Mouse (Mus musculus) kidney, embryonic 14.5 days (tissue): Measurements from ENCODE around the gene Suds3. TPM values are rescaled to one million over a fixed set of nuclear protein-coding genes. Genes with fewer than 3 reads are reported as not detected.

Experiments used
- ATAC-seq: fragments of 200-750 bp; cut with Nextera tagmentation; 2 replicates; pipeline ENCODE4 v1.8.0; 2017; ENCODE audit warnings: moderate number of reproducible peaks, mild to moderate bottlenecking, moderate TSS enrichment, moderate library complexity; ENCODE audit not compliant: low FRiP score, low TSS enrichment
- H3K27ac ChIP-seq: fragments of 300-500 bp; sonication (generic); 2 replicates; pipeline ENCODE4 v1.5.1; 2014; ENCODE audit warnings: low read depth, mild to moderate bottlenecking, low read length, moderate library complexity, mixed read lengths
- H3K27me3 ChIP-seq: fragments of 300-500 bp; sonication (generic); 2 replicates; pipeline ENCODE4 v1.6.1; 2014; ENCODE audit warnings: mild to moderate bottlenecking, low read length; ENCODE audit not compliant: control insufficient read depth, insufficient read depth
- H3K36me3 ChIP-seq: fragments of 300-500 bp; sonication (generic); 2 replicates; pipeline ENCODE4 v1.6.1; 2014; ENCODE audit warnings: low read length, mixed read lengths; ENCODE audit not compliant: control insufficient read depth, insufficient read depth
- H3K4me1 ChIP-seq: fragments of 300-500 bp; sonication (generic); 2 replicates; pipeline ENCODE4 v1.6.1; 2014; ENCODE audit warnings: low read length, mixed read lengths; ENCODE audit not compliant: control insufficient read depth, insufficient read depth
- H3K4me2 ChIP-seq: fragments of 300-500 bp; sonication (generic); replicated peaks from 2 replicates; pipeline ENCODE4 v1.6.1; 2014; ENCODE audit warnings: low read depth, mild to moderate bottlenecking, low read length
- H3K4me3 ChIP-seq: fragments of 300-500 bp; sonication (generic); 2 replicates; pipeline ENCODE4 v1.5.1; 2014; ENCODE audit warnings: mild to moderate bottlenecking, low read length
- H3K9ac ChIP-seq: fragments of 300-500 bp; sonication (generic); 2 replicates; pipeline ENCODE4 v1.6.1; 2014; ENCODE audit warnings: low read depth, mild to moderate bottlenecking, low read length, moderate library complexity
- H3K9me3 ChIP-seq: fragments of 300-500 bp; sonication (generic); 2 replicates; pipeline ENCODE4 v1.6.1; 2016; ENCODE audit warnings: low read length; ENCODE audit not compliant: control insufficient read depth
- WGBS: fragments of 180-500 bp; shearing (Covaris S2); extraction: QIAGEN DNeasy Blood & Tissue Kit; methylation state at CpG from one replicate; pipeline ENCODE4 v1.1.7; 2014; 5-methylcytosine and 5-hydroxymethylcytosine counted together
- polyA plus RNA-seq: library from polyadenylated mRNA; unstranded; fragments of >200 nt; fragmentation: Nextera tagmentation; extraction: Ambion mirVana; gene quantifications from 2 replicates; pipeline ENCODE4 v1.2.1, GENCODE M21; 2014

Suds3 gene
- 49.2 and 70.7 TPM in 2 replicates for polyA plus RNA-seq

DNA sequence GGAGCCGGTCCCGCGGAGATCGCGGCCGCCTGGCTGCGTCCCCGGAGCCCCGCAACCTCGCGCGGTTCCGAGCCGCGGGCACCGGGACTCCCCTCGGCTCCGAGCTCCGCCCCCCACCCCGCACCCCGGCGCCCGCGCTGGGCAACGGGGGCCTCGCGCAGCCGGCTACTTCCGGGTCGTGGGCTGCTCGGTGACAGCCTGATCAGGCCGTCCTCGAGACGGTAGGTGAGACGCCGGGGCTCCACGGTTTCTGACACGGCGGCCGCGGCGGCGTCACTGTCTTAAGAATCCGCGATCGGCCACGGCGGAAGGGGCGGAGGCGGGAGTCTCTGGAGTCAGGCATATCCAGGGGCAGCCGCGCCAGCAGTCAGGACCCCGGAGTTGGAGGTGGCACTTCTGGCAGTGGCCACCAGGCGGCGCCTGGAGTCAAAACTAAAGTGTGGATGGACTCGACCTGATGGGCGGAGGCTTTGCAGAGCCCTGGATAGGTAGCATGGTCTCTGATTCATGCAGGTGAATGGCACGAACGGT lies at the start of gene Suds3:
TSS of gene Suds3 (minus strand) at position 278 of the 531 bp plus-strand sequence.
- peaks cover 23% of the 10 kb centered on the region for H3K36me3 ChIP-seq
- ATAC-seq = peak; percentile 74
- under 1% methylated on average over 52 of the region's 59 CpGs for WGBS
- no peaks in the 10 kb centered on the region for H3K27me3 ChIP-seq
- no peaks in the 10 kb centered on the region for H3K9me3 ChIP-seq
- peak within 1 kb of the TSS; percentile 53 for H3K27ac ChIP-seq
- H3K4me3 ChIP-seq = peak within 1 kb of the TSS; percentile 74
- H3K4me1 ChIP-seq = peaks cover 5% of the 10 kb centered on the region
- H3K9ac ChIP-seq = peak within 1 kb of the TSS; percentile 89
- peak within 1 kb of the TSS; percentile 65 for H3K4me2 ChIP-seq

DNA sequence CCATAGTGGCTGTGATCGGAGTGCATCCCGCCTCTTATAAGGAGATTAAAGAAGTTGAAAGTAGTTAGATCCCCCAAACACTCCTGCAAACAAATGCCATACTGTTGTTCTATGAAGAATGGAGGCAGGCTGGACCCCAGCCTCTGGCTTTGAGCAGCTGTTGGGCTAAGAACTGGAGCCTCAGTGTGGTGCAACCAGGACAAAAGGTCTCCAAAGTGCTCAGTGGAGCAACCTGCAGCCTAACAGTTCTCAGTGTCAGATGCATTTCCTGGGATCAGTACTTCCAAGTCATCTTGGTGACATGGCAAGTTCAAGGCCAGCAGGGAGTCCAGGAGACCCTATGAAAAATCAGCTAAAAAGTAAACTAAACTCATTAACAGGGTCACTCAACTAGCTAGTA lies 49.0 kb upstream of the Suds3 start:
- no peak for ATAC-seq
- Histone ChIP-seq H3K36me3 (no peaks in the 10 kb centered on the region; the same call in 1 of the 2 replicates), H3K27ac (no peak overlapping the region), H3K9ac (no peak overlapping the region), H3K4me1 (peaks cover 12% of the 10 kb centered on the region; the same call in 1 of the 2 replicates), H3K4me2 (no peak overlapping the region), H3K4me3 (no peak overlapping the region), H3K9me3 (no peaks in the 10 kb centered on the region), H3K27me3 (no peaks in the 10 kb centered on the region)
- 88% methylated on average over 2 of the region's 2 CpGs for WGBS

- Histone ChIP-seq H3K9ac (no peak overlapping the region), H3K4me3 (no peak overlapping the region), H3K27ac (no peak overlapping the region), H3K4me1 (peaks cover 16% of the 10 kb centered on the region; the same call in 1 of the 2 replicates), H3K27me3 (no peaks in the 10 kb centered on the region), H3K4me2 (no peak overlapping the region), H3K36me3 (no peaks in the 10 kb centered on the region; the same call in 1 of the 2 replicates), H3K9me3 (no peaks in the 10 kb centered on the region)
- no peak for ATAC-seq
- WGBS = 86% methylated on average over 5 of the region's 5 CpGs
Observed at GRCm38 (mm10) chr5:117164516-117164915, 48.6 kb upstream of the Suds3 start.

GRCm38 (mm10) chr5:117163790-117164189 lies 47.9 kb upstream of the Suds3 start:
- WGBS = 92% methylated on average over 13 of the region's 13 CpGs
- Histone ChIP-seq H3K27me3 (no peaks in the 10 kb centered on the region), H3K27ac (no peak overlapping the region), H3K4me1 (peaks cover 22% of the 10 kb centered on the region; the same call in 1 of the 2 replicates), H3K36me3 (no peaks in the 10 kb centered on the region; the same call in 1 of the 2 replicates), H3K9me3 (no peaks in the 10 kb centered on the region), H3K4me3 (no peak overlapping the region), H3K4me2 (no peak overlapping the region), H3K9ac (no peak overlapping the region)
- no peak for ATAC-seq

GRCm38 (mm10) chr5:117160499-117160898 lies 44.6 kb upstream of the Suds3 start:
- no peak overlapping the region for H3K27ac ChIP-seq
- WGBS = 30% methylated on average over 10 of the region's 10 CpGs
- no peak overlapping the region for H3K4me2 ChIP-seq
- H3K36me3 ChIP-seq = no peaks in the 10 kb centered on the region; the same call in 1 of the 2 replicates
- H3K4me1 ChIP-seq = peaks cover 26% of the 10 kb centered on the region; the same call in 1 of the 2 replicates
- H3K9ac ChIP-seq = no peak overlapping the region
- H3K9me3 ChIP-seq = no peaks in the 10 kb centered on the region
- H3K27me3 ChIP-seq = no peaks in the 10 kb centered on the region
- H3K4me3 ChIP-seq = no peak overlapping the region
- ATAC-seq = no peak

DNA sequence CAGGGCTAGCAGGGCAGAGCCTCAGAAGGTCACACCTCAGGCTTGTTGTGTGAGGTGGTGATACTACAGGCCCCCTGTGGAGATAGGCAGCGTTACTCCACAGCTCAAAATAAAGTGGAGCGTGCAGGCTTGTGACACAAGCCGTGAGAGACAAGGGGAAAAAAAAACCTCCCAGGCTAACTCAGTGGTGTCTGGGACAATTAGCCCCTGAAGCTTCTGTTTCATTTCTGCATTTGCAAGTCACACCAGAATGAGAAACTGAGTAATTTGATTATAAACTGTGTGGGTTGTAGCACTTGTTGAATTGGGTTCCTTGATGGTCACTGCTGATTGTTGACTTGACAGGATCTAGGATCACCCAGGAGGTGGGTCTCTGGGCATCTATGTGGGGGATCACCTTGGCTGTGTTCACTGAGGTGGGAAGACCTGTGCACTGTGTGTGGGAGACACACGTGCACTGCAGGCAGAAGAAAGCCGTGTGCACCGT lies 43.9 kb upstream of the Suds3 start:
- WGBS = 15% methylated on average over 6 of the region's 6 CpGs
- H3K4me1 ChIP-seq = peaks cover 26% of the 10 kb centered on the region; the same call in 1 of the 2 replicates
- H3K4me2 ChIP-seq = no peak overlapping the region
- H3K9me3 ChIP-seq = no peaks in the 10 kb centered on the region
- H3K27ac ChIP-seq = no peak overlapping the region; the same call in 1 of the 2 replicates
- H3K27me3 ChIP-seq = no peaks in the 10 kb centered on the region
- H3K4me3 ChIP-seq = no peak overlapping the region
- H3K36me3 ChIP-seq = no peaks in the 10 kb centered on the region; the same call in 1 of the 2 replicates
- ATAC-seq = peak; percentile 72; the same call in 1 of the 2 replicates
- H3K9ac ChIP-seq = 0 out of 2 replicates have a peak overlapping the region, but pooled peaks have one; percentile 18

GRCm38 (mm10) chr5:117159326-117159725 lies 43.4 kb upstream of the Suds3 start:
- H3K4me2 ChIP-seq = no peak overlapping the region
- H3K4me1 ChIP-seq = peaks cover 26% of the 10 kb centered on the region; the same call in 1 of the 2 replicates
- H3K9ac ChIP-seq = 0 out of 2 replicates have a peak overlapping the region, but pooled peaks have one; percentile 18
- H3K9me3 ChIP-seq = no peaks in the 10 kb centered on the region
- no peak overlapping the region for H3K4me3 ChIP-seq
- H3K27me3 ChIP-seq = no peaks in the 10 kb centered on the region
- WGBS = 29% methylated on average over 8 of the region's 8 CpGs
- H3K36me3 ChIP-seq = no peaks in the 10 kb centered on the region; the same call in 1 of the 2 replicates
- ATAC-seq = no peak
- H3K27ac ChIP-seq = peak overlapping the region; percentile 42; the same call in 1 of the 2 replicates

DNA sequence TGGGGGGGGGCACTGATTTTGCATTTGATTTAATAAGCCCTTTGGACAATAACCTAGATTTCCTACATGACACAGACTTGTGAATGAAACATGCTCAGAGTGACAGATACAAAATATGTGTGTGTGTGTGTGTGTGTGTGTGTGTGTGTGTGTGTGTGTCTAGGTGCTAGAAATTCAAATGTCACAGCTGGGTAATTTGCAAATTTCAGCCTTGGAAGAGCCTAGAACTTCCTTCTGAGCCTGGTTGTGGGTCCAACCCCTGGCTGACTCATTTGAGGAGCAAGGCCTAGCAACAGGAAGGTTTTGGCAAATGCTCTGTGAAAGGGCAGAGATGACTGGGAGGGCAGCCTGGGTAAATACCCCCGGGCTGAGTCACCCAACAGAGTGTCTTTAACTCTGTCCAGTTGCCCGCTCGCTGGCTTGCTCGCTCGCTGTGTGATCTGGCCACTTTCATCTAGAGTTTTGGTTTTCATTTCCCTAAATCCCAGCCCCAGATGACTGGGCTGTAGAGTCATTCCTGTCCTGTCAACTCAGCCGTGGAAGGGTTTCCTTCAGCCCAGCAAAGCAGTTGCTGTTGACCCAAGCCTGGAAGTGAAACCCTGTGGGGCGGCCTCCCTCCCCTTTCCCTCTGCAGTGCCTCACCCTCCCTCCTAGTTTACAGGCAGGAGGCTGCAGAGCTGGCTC lies 42.6 kb upstream of the Suds3 start:
- Histone ChIP-seq H3K27me3 (no peaks in the 10 kb centered on the region), H3K36me3 (no peaks in the 10 kb centered on the region), H3K4me2 (no peak overlapping the region), H3K4me3 (no peak overlapping the region), H3K27ac (peak overlapping the region; percentile 42), H3K4me1 (peaks cover 26% of the 10 kb centered on the region; the same call in 1 of the 2 replicates), H3K9me3 (no peaks in the 10 kb centered on the region), H3K9ac (no peak overlapping the region)
- WGBS = 49% methylated on average over 7 of the region's 7 CpGs
- ATAC-seq = peak; percentile 44; the same call in 1 of the 2 replicates
